In the genomic region with DNA sequence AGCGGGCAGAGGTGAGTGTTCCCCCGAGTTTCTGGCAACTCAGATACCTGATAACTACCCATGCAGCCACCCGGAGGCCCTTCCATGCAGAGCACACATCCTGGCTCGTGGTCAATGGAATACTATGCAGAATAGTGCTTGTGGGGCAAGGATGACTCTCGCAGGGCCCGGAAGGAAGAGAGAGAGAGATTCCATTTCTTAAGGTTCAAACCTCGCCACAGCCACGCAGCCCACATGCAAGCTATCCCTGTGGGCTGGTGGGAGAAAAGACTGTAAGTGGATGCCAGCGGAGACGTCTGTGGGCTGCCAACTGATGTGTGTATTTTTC, we compare ENCODE assay signal across 7 mouse cellular contexts. TPM values are rescaled to one million over a fixed set of nuclear protein-coding genes. Genes with fewer than 3 reads are reported as not detected.
DNase-seq lines count a peak whose midpoint lies in the region; ATAC-seq and TF ChIP-seq lines count a peak whose summit lies in the region.

No protein-coding gene starts in this region.

- no peaks in the 10 kb centered on the region for H3K9me3 ChIP-seq in embryonic facial prominence, embryonic 12.5 days
- H3K9me3 ChIP-seq in intestine, embryonic 15.5 days = no peaks in the 10 kb centered on the region
- no peaks in the 10 kb centered on the region for H3K9me3 ChIP-seq in neural tube, embryonic 15.5 days (replicated peaks)

- DNase-seq in lung, adult 2 months = no peak
- DNase-seq in lung, postnatal 4 days = no peak
- no peak for DNase-seq in cerebellum, postnatal 36 days
- DNase-seq in thymus, postnatal 14 days = no peak

- H3K4me3 ChIP-seq in lung, adult 2 months (replicated peaks; ENCODE audit: extremely low read depth, low read depth, low read length) = peak overlapping the region; percentile 96
- peak overlapping the region; percentile 83 for H3K4me3 ChIP-seq in embryonic facial prominence, embryonic 12.5 days
- H3K4me3 ChIP-seq in intestine, embryonic 15.5 days (replicated peaks) = peak overlapping the region; percentile 90
- H3K4me3 ChIP-seq in neural tube, embryonic 15.5 days (replicated peaks) = peak overlapping the region; percentile 87

- peak overlapping the region; percentile 96 for H3K9ac ChIP-seq in embryonic facial prominence, embryonic 12.5 days
- peak overlapping the region; percentile 83 for H3K9ac ChIP-seq in intestine, embryonic 15.5 days
- peak overlapping the region; percentile 92 for H3K9ac ChIP-seq in neural tube, embryonic 15.5 days (replicated peaks)

- peaks cover 44% of the 10 kb centered on the region for H3K36me3 ChIP-seq in embryonic facial prominence, embryonic 12.5 days
- peaks cover 18% of the 10 kb centered on the region for H3K36me3 ChIP-seq in intestine, embryonic 15.5 days
- H3K36me3 ChIP-seq in neural tube, embryonic 15.5 days = peaks cover 37% of the 10 kb centered on the region

- TF ChIP-seq POLR2A in lung, adult 2 months (IDR thresholded peaks at IDR 0.05; ENCODE audit: borderline replicate concordance, extremely low read depth, low read depth, low read length) = no peak

- no peaks in the 10 kb centered on the region for H3K27me3 ChIP-seq in embryonic facial prominence, embryonic 12.5 days
- H3K27me3 ChIP-seq in intestine, embryonic 15.5 days (replicated peaks) = no peaks in the 10 kb centered on the region
- H3K27me3 ChIP-seq in neural tube, embryonic 15.5 days (replicated peaks) = no peaks in the 10 kb centered on the region

- 19% methylated on average over 10 of the region's 10 CpGs for WGBS in lung, adult 2 months
- 23% methylated on average over 10 of the region's 10 CpGs for WGBS in embryonic facial prominence, embryonic 12.5 days
- WGBS in intestine, embryonic 15.5 days = 27% methylated on average over 10 of the region's 10 CpGs
- WGBS in neural tube, embryonic 15.5 days = 27% methylated on average over 10 of the region's 10 CpGs

- no peak for ATAC-seq in embryonic facial prominence, embryonic 12.5 days (ENCODE audit: insufficient number of reproducible peaks, insufficient read depth, low FRiP score, low TSS enrichment)
- no peak for ATAC-seq in intestine, embryonic 15.5 days
- ATAC-seq in neural tube, embryonic 15.5 days (ENCODE audit: low FRiP score) = no peak

- peak overlapping the region; percentile 89; the same call in 1 of the 2 replicates for H3K27ac ChIP-seq in embryonic facial prominence, embryonic 12.5 days
- peak overlapping the region; percentile 87; the same call in 1 of the 2 replicates for H3K27ac ChIP-seq in intestine, embryonic 15.5 days
- H3K27ac ChIP-seq in neural tube, embryonic 15.5 days (replicated peaks) = peak overlapping the region; percentile 87

- peaks cover 4% of the 10 kb centered on the region for H3K4me1 ChIP-seq in lung, adult 2 months (ENCODE audit: control insufficient read depth, insufficient read depth, low read length)
- peaks cover 32% of the 10 kb centered on the region for H3K4me1 ChIP-seq in embryonic facial prominence, embryonic 12.5 days
- peaks cover 18% of the 10 kb centered on the region for H3K4me1 ChIP-seq in intestine, embryonic 15.5 days (replicated peaks)
- H3K4me1 ChIP-seq in neural tube, embryonic 15.5 days = peaks cover 29% of the 10 kb centered on the region

- H3K4me2 ChIP-seq in embryonic facial prominence, embryonic 12.5 days (replicated peaks) = peak overlapping the region; percentile 79
- peak overlapping the region; percentile 86 for H3K4me2 ChIP-seq in intestine, embryonic 15.5 days (replicated peaks)
- H3K4me2 ChIP-seq in neural tube, embryonic 15.5 days = peak overlapping the region; percentile 77

- no peak for TF ChIP-seq CTCF in lung, adult 2 months (IDR thresholded peaks at IDR 0.05; ENCODE audit: insufficient read depth, low read length)

RNA-seq across cellular contexts. Expression of a gene that starts 0.8 kb away (rescaled TPM):
- 64.2 and 72.5 TPM in 2 replicates for polyA plus RNA-seq in lung, adult 2 months (2012; rRNA removed)
- polyA plus RNA-seq in embryonic facial prominence, embryonic 12.5 days (2016; fragmentation: Nextera tagmentation; extraction: Ambion mirVana) = 45.2 and 45.6 TPM in 2 replicates
- 31.2 and 32.0 TPM in 2 replicates for polyA plus RNA-seq in intestine, embryonic 15.5 days (2015; fragmentation: Nextera tagmentation; extraction: Ambion mirVana)
- polyA plus RNA-seq in neural tube, embryonic 15.5 days (2015; fragmentation: Nextera tagmentation; extraction: Ambion mirVana) = 37.8 and 38.3 TPM in 2 replicates

RNA-seq across cellular contexts. Expression of a gene that starts 8.1 kb away (rescaled TPM):
- 8.9 TPM in 2 replicates for polyA plus RNA-seq in lung, adult 2 months (2012; rRNA removed)
- polyA plus RNA-seq in embryonic facial prominence, embryonic 12.5 days (2016; fragmentation: Nextera tagmentation; extraction: Ambion mirVana) = 42.2 and 44.3 TPM in 2 replicates
- polyA plus RNA-seq in intestine, embryonic 15.5 days (2015; fragmentation: Nextera tagmentation; extraction: Ambion mirVana) = 20.4 and 21.0 TPM in 2 replicates
- polyA plus RNA-seq in neural tube, embryonic 15.5 days (2015; fragmentation: Nextera tagmentation; extraction: Ambion mirVana) = 21.3 TPM in 2 replicates

RNA-seq across cellular contexts. Expression of a gene that starts 20.6 kb away (rescaled TPM):
- polyA plus RNA-seq in lung, adult 2 months (2012; rRNA removed) = 43.6 and 48.6 TPM in 2 replicates
- 13.0 and 13.5 TPM in 2 replicates for polyA plus RNA-seq in embryonic facial prominence, embryonic 12.5 days (2016; fragmentation: Nextera tagmentation; extraction: Ambion mirVana)
- polyA plus RNA-seq in intestine, embryonic 15.5 days (2015; fragmentation: Nextera tagmentation; extraction: Ambion mirVana) = 10.6 and 10.9 TPM in 2 replicates
- polyA plus RNA-seq in neural tube, embryonic 15.5 days (2015; fragmentation: Nextera tagmentation; extraction: Ambion mirVana) = 5.7 and 7.8 TPM in 2 replicates

RNA-seq across cellular contexts. Expression of a gene that starts 39.5 kb away (rescaled TPM):
- 15.9 and 21.6 TPM in 2 replicates for polyA plus RNA-seq in lung, adult 2 months (2012; rRNA removed)
- polyA plus RNA-seq in embryonic facial prominence, embryonic 12.5 days (2016; fragmentation: Nextera tagmentation; extraction: Ambion mirVana) = 25.3 and 30.2 TPM in 2 replicates
- polyA plus RNA-seq in intestine, embryonic 15.5 days (2015; fragmentation: Nextera tagmentation; extraction: Ambion mirVana) = 15.6 and 19.0 TPM in 2 replicates
- 15.9 and 16.4 TPM in 2 replicates for polyA plus RNA-seq in neural tube, embryonic 15.5 days (2015; fragmentation: Nextera tagmentation; extraction: Ambion mirVana)

RNA-seq across cellular contexts. Expression of a gene that starts 50.4 kb away (rescaled TPM):
- 0.08 TPM in 1 of 2 replicates, not detected in the other for polyA plus RNA-seq in lung, adult 2 months (2012; rRNA removed)
- polyA plus RNA-seq in embryonic facial prominence, embryonic 12.5 days (2016; fragmentation: Nextera tagmentation; extraction: Ambion mirVana) = 1.0 and 1.1 TPM in 2 replicates
- polyA plus RNA-seq in intestine, embryonic 15.5 days (2015; fragmentation: Nextera tagmentation; extraction: Ambion mirVana) = 0.19 and 0.44 TPM in 2 replicates
- polyA plus RNA-seq in neural tube, embryonic 15.5 days (2015; fragmentation: Nextera tagmentation; extraction: Ambion mirVana) = 2.1 and 2.2 TPM in 2 replicates
